Mouse (Mus musculus) embryonic fibroblast, embryonic 13.5 days (primary cell): ENCODE data around the gene Vangl2. TPM values are rescaled to one million over a fixed set of nuclear protein-coding genes. Genes with fewer than 3 reads are reported as not detected.
"Not testable (repeated sequence)": the region's sequence is repeated elsewhere in the genome, so short reads cannot be mapped to it uniquely, and the experiment has no call there.

ENCODE experiments used
- H3K27ac ChIP-seq: 2 replicates; pipeline ENCODE4 v1.5.1; 2012; ENCODE audit warnings: low read length, control low read depth, inconsistent platforms; ENCODE audit not compliant: insufficient read depth
- H3K4me1 ChIP-seq: 2 replicates; pipeline ENCODE4 v1.6.1; 2011; ENCODE audit warnings: low read length; ENCODE audit not compliant: control insufficient read depth, insufficient read depth
- H3K4me3 ChIP-seq: 2 replicates; pipeline ENCODE4 v1.5.1; 2011; ENCODE audit warnings: mild to moderate bottlenecking, control low read depth, low read length; ENCODE audit not compliant: insufficient read depth
- CTCF ChIP-seq: IDR thresholded peaks from 2 replicates; pipeline ENCODE4 v1.5.1; 2011; ENCODE audit warnings: mild to moderate bottlenecking, control low read depth, low read length, moderate library complexity, borderline replicate concordance; ENCODE audit not compliant: insufficient read depth
- POLR2A ChIP-seq: IDR thresholded peaks from 2 replicates; pipeline ENCODE4 v1.6.1; 2011; ENCODE audit warnings: low read depth, mild to moderate bottlenecking, control low read depth, low read length, moderate library complexity
- polyA plus RNA-seq: library from polyadenylated mRNA; stranded (reverse); fragments of >200 nt; gene quantifications from 2 replicates; pipeline ENCODE4 v1.2.4, GENCODE M21; 2011; ENCODE audit warnings: low read depth; ENCODE audit not compliant: missing spikeins, insufficient read length

Gene Vangl2
- polyA plus RNA-seq, 1 experiment = 12.3 TPM

- TF ChIP-seq POLR2A (no peak), CTCF (no peak)
- Histone ChIP-seq H3K27ac (no peak overlapping the region), H3K4me1 (no peaks in the 10 kb centered on the region), H3K4me3 (no peak overlapping the region)
Observed at GRCm38 (mm10) chr1:171984121-171984520, 44.1 kb downstream of the Vangl2 start.

DNA sequence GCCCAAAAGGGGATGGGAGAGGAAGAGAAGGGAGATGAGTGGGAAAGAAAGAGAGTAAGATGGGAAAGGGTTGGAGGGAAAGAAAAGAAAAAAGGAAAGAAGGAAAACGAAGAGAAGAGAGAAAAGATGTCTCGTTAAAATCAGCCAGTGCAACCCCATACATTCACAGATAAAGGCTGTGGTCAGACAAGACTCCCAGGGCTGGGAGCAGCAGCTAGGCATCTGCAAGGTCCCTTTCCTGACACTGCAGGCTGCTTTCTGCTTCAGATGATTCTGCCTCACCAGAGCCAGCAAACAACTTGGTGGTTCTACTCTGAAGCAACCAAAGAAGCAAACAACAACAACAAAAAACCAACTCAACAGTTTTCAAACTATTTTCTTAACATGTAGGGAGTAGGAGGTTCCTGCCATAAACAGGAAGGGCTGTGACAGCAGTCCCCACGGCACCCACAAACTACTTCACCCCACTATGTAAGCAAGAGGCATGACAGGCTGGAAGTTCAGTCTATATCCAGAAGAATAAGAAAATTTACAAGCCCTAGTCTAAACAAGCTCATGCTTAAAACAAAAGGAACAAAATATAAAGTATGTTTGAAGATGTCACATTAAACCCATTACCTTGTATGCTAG lies 44.8 kb downstream of the Vangl2 start:
- no peaks in the 10 kb centered on the region for H3K4me1 ChIP-seq
- TF ChIP-seq POLR2A (no peak), CTCF (no peak)
- H3K27ac ChIP-seq = no peak overlapping the region
- H3K4me3 ChIP-seq = no peak overlapping the region

GRCm38 (mm10) chr1:171982740-171983139 lies 45.5 kb downstream of the Vangl2 start:
- no peaks in the 10 kb centered on the region for H3K4me1 ChIP-seq
- no peak overlapping the region for H3K4me3 ChIP-seq
- TF ChIP-seq CTCF (no peak), POLR2A (no peak)
- H3K27ac ChIP-seq = no peak overlapping the region

- H3K4me1 ChIP-seq = no peaks in the 10 kb centered on the region
- TF ChIP-seq CTCF (no peak), POLR2A (no peak)
- H3K4me3 ChIP-seq = no peak overlapping the region
- H3K27ac ChIP-seq = no peak overlapping the region
Observed at GRCm38 (mm10) chr1:171982170-171982569, 46.1 kb downstream of the Vangl2 start.

DNA sequence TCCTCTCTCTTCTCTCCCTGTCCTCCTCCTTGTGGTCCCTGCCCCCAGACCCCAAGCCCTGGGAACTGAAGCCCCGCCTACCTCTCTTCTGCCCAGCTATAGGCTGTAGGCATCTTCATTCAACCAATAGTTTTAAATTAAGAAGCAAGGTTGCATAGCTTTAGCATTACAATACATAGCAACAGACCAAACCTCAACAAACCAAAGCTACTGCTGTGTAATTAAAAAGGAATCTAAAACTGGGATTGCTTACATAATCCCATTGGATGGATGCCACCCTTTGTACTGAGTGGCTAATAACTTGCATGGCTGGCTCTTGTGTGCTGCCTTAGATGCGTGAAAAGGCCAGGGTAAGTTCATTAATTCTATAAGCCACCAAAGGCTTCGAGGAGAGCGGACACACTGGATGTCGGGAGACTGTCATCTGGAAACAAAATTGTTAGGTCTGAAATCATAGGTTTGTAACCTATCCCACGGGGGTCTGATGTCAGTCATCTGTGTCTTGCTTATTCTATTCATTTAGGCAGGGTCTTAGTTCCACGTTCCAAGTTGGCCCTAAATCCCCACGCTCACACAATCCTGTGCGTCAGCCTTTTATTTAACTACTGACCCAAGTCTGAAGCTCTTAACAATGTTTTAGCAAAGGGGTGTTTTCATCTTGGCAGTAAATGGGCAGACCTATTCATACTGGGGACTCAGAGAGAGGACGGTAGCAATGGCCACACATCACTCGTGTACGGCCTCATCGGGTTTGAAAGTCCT lies 48.1 kb downstream of the Vangl2 start:
- Histone ChIP-seq H3K27ac (no peak overlapping the region), H3K4me1 (no peaks in the 10 kb centered on the region)

GRCm38 (mm10) chr1:171977891-171978290 lies 50.4 kb downstream of the Vangl2 start:
- Histone ChIP-seq H3K4me1 (no peaks in the 10 kb centered on the region), H3K4me3 (no peak overlapping the region), H3K27ac (no peak overlapping the region)
- no peak for TF ChIP-seq POLR2A
- no peak for TF ChIP-seq CTCF

More for the DNA sequence above, 48.1 kb downstream of the Vangl2 start:
- TF ChIP-seq CTCF = no peak
- no peak for TF ChIP-seq POLR2A
- H3K4me3 ChIP-seq = no peak overlapping the region

- Histone ChIP-seq H3K4me1 (no peaks in the 10 kb centered on the region), H3K27ac (no peak overlapping the region), H3K4me3 (no peak overlapping the region)
- TF ChIP-seq CTCF (no peak), POLR2A (no peak)
Observed at GRCm38 (mm10) chr1:171976826-171977539, 51.3 kb downstream of the Vangl2 start.

DNA sequence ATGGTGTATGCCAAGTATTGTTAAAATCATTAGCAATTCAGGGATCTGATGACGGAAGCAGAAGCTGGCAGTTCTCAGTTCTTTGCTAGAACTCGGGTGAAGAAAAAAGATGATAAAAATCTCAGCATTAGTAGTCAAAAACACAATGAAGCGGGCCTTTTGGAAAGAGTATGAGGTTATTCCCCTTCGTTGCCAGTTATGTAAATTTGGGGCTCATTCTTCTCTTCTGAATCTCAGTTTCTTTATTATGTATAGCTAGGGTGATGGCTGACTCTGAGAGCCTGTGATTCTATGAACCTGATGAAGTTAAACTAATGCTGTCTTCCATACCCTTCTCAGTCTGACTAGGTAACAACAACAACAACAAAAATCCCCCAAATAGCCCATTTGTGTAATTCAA lies 52.4 kb downstream of the Vangl2 start:
- Histone ChIP-seq H3K27ac (no peak overlapping the region), H3K4me1 (no peaks in the 10 kb centered on the region), H3K4me3 (no peak overlapping the region)
- TF ChIP-seq CTCF = no peak
- no peak for TF ChIP-seq POLR2A

GRCm38 (mm10) chr1:171975377-171975776 lies 52.9 kb downstream of the Vangl2 start:
- no peak overlapping the region for H3K27ac ChIP-seq
- TF ChIP-seq POLR2A = no peak
- TF ChIP-seq CTCF = no peak
- no peaks in the 10 kb centered on the region for H3K4me1 ChIP-seq
- H3K4me3 ChIP-seq = no peak overlapping the region

- not testable (repeated sequence) for H3K4me3 ChIP-seq, H3K4me1 ChIP-seq, H3K27ac ChIP-seq
Observed at GRCm38 (mm10) chr1:171974361-171974760, 53.9 kb downstream of the Vangl2 start.
